Mouse (Mus musculus) left cerebral cortex, adult 8-10 months (tissue): ENCODE data around the gene Atp8b4. TPM values are rescaled to one million over a fixed set of nuclear protein-coding genes. Genes with fewer than 3 reads are reported as not detected.

Source experiments
- DNase-seq, 2 experiments: peaks; one replicate each; pipeline ENCODE4 v3.0.0; 2022; ENCODE audit warnings: low spot score in 2 of 2
- total RNA-seq, 4 experiments: library from RNA; stranded (reverse); gene quantifications; 2 replicates each; pipeline ENCODE4 v1.2.4; 2022

Gene Atp8b4
- total RNA-seq, 4 experiments from 2014 or later = 0.11 TPM; not detected in 3

DNA sequence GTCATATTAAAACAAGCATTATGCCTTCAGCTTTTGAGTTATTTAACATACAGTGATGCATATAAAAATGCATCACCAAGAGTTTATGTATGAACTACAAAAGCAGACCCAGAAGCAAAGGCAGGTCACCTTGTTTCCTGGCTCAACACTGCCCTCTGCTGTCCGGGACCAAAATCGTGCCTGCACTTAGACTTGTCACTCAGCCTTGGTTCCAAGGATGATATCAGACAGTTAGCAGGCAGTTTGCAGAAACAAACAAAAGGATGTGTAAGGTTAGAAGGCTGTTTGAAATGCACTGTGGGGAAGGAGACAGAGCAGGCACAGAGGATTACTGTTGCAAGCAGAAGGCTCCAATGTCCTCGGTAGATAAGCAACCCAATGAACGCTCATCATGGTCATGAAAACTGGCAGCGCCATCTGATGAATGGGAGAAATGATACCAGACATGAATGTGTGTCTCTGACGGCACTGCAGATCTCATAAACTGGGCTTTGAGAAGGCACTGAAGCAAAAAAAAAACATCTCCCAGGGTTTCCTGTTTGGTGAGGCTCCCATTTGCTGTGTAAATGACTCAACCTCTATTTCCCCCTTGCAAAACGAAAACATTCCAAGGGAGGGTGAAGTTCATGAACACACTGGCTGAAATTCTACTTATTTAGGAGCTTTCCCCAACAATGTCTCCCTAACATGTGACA, 137.3 kb downstream of the Atp8b4 start:
- peak; percentile 9 to 76 for DNase-seq

DNA sequence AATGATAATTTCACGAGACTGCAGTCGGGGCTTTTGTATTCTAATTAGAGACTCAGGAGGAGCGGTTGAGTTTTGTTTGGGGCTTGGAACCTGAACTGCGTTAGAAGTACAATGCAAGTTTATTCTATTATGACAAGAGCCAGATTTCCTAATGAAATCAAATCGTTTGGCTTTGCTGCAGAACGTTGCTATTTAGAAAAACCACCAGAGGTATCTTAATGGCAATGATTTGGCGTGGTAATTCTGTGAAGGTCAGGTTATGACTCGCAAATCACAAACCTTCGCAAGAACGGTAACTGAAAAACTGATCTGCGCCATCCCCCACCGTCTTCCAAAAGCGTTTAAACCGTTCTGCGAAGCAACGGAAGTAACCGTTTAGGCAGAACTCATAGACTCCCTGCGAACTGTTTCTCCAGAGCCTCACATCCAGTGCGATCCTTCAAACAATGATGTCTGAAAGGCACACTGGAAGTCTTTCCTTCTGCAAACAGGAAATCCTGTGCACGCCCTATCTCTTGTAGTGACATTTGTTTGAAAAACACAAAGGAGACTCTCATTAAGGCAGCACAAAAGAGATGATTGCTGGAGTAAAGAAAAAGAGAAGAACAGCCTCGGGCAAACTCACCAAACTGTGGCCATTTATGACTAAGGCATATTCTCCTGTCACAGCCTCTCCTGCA, 139.2 kb downstream of the Atp8b4 start:
- DNase-seq = no peak

DNA sequence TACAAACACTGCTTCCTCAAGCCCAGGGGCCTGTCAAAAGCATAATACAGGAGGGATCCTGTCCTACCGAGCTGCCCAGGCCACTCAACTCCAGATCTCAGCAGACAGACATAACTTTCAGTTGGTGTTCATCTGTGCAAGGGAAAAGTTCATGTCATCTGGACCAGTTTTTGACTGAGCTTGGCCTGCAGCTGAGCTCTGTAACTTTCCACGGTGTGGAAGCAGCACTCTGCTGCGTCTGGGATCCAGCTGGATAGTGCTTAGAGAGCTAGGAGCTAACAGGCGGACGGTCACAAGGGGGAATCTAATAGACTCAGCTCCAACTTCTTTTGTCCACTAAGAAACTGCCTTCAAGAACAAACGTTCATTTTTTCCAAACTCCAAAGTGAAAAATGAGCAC, 139.8 kb downstream of the Atp8b4 start:
- DNase-seq = no peak

DNA sequence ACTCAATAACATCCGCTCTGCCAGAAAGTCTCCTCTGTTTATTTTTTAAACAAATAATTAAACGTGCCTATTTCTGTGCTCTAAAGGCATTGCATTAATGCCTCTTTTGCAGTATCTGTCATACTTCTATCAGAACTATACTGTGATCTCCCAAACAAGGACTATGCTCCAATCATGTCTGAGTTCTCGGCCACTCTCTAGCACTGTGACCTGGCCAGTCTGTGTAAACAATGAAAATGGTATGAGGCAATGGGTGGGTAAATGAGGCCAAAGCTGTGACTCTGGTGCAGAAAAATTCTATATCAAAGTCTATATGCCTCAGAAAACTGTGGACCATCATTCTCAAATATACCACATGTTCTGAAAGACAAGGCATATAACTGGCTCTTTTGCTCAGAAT, 140.5 kb downstream of the Atp8b4 start:
- DNase-seq = no peak

DNA sequence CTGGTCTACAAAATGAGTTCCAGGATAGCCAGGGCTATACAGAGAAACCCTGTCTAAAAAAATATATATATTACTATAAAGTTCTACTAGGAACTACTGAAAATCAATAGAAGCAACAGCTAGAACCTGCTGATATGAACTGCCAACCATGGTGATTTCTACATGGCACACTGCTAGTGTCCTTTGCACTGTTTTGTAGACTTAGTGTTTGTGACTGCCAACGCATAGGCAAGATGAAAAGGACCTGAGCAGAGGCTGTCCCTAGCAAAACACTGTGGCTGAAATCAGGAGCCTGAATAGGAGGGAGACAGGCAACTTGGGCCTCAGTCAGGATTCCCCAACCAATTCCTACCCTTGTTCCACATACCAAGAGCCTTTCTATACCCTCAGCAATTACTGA, 141.2 kb downstream of the Atp8b4 start:
- DNase-seq = no peak

DNA sequence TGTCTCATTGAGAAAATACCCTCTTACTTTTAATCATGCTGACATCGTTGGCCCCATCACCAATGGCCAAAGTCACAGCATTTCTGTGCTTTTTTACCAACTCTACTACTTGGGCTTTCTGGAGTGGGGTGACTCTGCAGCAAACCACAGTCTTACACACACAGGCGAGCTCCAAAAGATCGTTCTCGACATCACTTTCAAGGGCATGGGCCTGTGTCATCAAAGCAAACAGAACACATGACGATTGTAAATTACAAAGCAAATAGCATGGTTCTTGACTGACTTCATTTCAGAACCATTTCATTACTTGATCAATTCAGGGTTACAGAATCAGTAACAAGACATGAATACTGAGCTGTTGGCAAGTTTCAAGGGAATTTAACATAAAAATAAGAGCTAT, 141.7 kb downstream of the Atp8b4 start:
- no peak for DNase-seq

DNA sequence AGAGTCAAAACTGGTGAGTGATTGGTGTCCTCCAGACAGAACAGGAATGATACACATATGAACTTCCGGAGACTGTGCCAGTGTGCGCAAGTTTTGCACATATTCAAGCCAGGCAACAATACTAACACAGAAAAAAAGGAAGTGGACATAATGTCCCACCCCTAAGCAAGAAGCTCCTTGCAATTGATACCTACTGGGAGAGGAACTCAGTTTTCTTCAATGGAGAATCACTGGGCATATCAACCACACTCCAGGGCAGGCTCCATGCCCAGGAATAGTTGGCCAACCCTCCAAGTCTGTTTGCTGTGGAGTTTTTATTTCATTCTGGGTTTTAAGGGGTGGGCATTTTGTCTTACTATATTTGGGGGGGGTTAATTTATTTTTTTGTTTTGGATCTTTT, 145.2 kb downstream of the Atp8b4 start:
- DNase-seq = no peak

DNA sequence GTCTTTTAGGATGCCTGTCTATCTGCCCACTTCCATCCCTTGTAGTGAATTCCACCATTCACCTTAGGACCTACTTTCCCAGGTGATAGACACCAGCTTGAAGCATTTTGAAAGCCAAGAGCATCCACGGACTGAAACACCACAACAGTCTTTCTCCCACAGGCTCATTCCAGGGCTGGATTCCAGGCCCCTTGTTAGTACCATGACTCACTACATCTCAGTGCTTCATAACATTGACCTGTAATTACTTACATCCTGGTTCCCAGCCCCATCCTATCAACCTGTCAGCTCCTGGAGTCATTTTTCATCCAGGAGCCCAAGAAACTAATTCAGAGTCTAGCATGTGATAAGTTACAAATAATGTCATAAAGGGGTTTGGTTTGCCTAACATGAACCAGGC, 148.7 kb downstream of the Atp8b4 start:
- DNase-seq = no peak

DNA sequence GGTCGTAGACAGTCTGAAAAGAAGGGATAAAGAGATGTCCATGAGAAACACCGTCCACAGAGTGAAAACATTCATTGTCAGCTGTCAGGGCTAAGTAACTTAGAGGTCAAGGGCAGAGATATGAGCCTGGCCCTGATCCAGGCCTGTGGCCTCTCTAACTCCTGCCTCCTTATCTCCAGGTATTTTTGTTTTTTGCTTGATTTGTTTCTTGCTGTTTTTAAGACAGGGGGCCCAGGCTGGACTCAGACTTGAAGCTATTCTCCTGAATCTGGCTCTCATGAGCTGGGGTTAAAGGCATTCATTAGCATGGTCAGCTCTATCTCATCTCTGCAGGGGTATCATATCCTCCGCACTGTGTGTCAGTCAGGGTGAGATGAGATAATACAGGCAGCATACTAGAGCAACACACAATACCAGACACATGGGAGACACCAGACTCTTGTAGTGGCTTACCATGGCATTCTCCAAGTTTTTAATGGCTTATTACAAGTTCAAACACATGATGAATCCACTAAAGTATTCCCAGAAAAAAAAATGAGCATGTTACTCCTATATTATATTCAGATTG, 157.4 kb downstream of the Atp8b4 start:
- DNase-seq = no peak

DNA sequence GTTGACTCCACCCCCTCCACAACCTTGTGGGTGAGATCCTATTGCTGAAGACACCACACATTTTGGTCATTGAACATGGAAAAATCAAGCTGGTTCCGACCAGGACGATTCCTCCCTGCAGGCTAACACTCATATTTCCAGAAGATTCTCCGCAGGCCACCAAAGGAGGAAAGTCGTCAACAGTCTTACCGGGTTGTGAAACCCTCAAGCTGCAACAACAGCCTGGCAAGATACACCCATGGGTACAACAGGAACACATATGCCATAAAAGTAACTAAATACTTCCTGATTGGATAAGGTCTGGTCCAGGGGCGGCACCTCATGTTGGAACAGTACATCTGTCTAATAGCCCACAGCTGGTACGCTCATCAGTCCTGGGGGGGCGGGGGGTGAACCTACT, 159.0 kb downstream of the Atp8b4 start:
- no peak for DNase-seq

DNA sequence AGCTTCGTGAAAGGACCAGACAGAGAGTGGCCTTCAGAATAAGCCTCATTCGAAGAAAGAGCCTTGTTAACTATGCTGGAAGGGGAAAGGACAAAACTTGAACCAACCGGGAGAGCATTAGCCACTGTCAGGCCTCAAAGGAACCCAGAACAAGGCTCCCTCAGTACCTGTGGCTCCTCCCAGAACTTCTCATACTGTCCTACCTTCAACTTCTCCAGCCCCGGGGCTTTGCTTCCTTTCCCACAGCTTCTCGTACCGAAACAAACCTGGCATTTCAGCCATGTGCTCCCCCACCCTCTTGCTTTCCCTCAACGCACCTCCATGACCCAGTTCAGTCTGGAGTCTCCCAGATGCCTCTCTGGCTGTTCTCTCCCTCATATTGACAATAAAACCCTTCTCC, 160.3 kb downstream of the Atp8b4 start:
- no peak for DNase-seq

DNA sequence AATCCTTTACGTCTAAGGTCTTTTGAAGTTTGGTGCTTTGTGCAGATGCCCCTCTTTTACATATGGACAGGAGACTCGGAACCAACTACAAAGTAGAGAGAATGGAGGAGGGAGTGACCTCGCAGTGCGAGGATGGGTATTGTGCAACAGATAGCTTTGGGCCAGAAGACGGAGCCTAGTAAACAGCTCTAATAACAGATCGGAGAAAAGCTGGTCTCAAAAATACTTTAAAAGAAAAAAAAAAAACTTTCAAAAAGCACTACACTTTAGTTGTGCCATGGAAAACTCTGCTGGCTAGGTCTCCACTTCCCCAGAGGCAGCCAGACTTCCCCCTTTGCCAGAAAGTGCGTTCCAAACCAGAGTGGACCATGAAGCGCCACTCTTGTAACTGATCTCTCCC, 161.0 kb downstream of the Atp8b4 start:
- DNase-seq = no peak

DNA sequence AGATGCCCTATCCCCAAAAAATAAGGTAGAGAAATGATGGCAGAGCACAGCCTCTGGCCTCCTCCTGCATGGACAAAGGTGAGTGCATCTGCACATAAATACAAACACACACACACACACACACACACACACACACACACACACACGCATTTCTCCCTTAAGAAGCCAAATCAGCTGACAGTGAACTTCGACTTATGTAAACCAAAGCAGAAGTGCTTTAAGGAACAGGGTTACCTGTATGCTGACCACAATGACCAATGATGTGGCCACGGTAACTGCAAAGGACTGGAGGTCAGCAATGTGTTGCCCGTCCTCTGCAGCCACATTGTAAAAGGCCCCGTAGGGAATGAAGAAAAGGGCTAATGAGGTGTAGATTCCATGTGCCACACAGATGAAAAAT, 163.3 kb downstream of the Atp8b4 start:
- DNase-seq = no peak

DNA sequence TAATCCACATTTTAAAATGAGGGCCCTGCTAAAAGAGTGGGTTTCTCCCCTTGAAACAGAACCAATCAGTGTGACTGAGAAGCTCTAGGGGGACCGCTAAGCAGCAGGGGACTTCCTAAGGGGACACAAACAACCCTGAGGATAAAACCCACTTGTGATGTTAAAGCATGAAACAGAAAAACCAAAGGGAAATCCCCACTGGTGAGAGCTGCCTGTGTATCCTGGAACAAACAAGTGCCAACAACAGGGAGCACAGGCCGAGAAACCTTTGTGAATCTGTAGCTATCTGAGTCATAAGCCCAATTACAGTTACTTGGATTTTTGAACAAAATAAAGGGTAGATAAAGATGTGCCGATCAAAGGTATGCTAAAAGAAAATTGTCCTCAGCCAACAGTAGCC, 168.7 kb downstream of the Atp8b4 start:
- DNase-seq = no peak

DNA sequence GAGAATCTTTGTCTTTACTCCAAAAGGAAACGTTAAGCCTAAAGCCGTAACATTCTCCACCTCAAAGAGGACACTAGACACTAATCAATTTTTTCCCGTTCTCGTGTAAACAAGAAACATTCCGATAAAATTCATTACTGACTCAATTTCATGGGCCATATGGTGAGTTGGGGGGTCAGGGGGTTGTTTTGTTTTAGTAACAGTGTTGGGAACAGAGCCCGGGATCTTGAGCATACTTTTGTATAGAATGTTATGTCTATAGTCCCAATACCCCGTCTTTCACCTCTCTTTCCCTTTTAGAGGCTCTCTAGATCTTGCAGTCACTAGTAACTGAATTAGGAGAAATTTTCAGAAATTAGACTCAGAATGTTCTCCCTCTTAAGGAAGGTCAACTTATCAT, 177.3 kb downstream of the Atp8b4 start:
- DNase-seq = no peak

DNA sequence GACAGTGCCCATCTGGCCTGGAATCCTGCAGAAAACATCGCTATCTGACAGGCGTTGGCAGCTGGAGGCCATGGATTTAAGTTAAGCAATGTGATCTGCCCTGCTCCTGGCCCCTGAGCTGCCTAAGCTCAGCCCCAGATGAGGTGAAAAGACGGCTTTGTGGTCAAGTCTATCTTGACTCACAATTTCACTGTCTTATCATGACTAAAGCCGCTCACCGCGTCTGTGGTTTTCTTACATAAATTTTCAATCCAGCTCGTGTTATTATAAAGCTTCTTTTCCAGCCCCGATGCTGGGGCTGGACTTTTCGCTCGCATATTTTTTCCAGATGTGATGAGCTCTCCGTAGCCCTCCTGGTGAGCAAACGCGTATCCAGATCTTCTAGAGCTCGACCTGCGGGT, 177.8 kb downstream of the Atp8b4 start:
- DNase-seq = no peak

DNA sequence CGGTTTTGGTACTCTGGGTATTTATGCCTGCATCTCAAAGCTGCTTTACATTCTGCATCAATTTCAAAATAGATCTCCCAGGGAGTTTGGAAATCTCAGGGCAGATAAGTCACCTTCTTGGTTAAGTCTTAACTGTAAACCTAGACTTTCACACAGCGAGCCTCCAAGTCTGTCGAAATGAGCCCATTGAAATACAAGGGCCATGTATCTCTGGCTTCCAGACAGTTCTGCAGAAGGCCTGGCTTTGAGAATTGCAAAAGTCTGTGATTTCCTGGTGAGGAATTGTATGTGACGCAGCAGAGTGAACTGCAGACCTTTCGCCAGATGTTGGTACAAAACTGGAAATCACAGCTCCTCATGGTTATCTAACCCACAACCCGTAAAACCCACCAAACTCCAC, 182.4 kb downstream of the Atp8b4 start:
- DNase-seq = no peak

DNA sequence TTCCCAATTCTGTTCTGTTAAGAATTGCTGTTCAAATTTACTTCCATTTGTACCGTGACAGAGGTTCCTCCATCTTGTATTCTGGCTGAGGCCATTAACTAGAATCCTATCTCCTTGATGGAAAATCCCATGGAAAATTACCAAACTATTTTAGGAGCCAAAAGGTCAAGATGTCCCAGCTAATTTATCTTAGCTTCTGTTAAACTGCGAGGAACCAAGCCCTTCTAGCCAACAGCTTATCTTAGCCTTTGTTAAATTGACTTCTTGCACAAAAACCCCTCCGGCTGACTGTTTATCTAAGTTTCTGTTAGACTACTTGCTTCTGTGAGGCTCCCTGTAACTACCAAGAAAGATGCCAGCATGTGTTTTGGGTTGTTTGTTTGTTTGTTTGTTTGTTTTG, 183.5 kb downstream of the Atp8b4 start:
- DNase-seq = no peak

DNA sequence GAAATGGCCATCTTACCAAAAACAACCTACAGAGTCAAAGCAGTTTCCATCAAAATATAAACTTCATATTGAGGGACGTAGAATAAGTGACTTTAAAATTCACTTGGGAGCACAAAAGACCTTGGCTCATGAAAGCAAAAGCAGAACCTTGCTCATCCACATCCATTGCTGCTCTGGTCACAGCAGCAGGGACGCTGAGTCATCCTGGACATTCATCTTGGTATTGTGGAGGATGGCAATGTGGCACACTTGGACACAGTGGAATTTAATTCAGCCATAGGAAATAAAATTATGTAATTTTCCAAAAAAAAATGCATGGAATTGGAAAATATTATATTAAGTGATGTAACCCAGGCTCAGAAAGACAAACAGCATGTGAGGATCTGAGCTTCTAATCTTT, 184.1 kb downstream of the Atp8b4 start:
- no peak for DNase-seq

DNA sequence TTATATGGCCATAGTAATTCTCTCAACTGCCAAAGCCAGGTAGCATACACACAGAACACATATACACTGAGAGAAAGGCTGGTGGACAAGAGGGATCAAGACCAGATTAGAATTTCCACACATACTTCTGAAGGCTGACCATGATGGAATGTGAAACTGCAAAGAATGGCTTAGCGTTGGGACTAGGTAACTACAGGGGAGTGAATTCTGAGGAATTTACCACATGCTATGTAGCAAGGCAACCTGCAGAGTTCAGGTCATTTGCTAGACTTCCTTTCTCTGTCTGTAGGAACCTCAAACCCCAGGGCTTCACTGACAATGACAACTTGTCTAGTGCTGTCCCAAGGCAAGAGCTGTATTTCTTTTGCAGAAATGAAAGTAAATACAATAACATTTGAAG, 189.4 kb downstream of the Atp8b4 start:
- no peak for DNase-seq

DNA sequence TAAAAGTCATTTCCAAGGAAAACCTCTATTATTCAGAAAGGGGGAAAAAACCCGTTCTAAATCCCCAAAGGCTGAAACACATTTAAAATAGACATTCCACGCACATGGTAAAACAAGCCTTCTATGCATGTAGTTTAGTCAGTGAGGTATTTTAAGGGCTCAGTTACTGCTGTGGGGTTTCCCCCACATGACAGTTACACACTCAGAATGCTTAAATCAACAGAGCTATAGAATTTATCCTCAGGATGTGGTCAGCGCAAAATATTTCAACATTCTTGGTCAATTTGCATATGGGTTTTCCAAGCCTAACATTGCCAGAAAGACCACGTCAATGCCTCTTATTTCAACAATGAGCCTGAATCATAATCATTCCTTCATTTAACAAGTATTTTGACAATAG, 190.5 kb downstream of the Atp8b4 start:
- DNase-seq = no peak

DNA sequence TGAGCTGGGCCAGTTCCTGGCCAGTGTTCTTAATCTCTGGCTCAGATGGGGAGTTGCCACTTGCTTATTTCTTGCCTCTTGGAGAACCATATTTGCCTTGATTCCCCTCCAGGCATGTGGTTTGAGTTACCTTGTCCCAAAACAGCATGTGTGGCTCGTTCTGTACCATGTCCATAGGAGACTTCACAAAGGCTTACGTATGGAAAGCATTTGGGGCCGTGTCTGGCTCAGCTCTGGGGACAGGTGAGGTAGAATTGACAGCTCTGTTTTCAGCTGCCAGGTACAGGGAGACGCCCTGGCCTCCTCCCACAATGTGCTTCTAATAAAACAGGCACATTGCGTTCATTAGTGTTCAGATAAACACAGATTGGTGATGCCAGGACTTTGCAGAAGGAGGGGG, 195.9 kb downstream of the Atp8b4 start:
- no peak for DNase-seq

DNA sequence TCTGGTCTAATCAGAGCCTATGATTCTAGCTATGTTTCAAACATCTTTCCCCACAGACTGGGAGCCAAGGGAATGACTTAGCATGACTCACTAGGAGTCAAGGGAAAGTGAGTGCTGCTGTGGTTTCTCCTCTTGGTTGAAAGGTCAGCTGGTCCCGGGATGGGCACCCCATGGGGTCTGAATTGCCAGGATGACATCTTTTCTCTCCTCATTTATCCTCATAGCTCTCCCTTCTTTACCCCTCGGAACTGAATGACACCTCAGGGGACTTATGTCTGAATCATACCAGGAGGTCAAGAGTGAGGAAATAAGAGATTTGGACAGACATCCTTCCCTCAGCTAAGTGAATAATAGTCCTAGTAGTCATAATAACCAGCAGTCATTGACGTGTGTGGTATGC, 197.2 kb downstream of the Atp8b4 start:
- no peak for DNase-seq
